Mouse (Mus musculus): ENCODE measurements at regions not wholly inside any gene's neighbourhood (a gene's known extent, or its start where the extent isn't known, plus 50 kb on each side); places are given as distances from the start of the nearest gene placed in this dataset.

- peaks cover 15% of the 10 kb centered on the region for H3K4me1 ChIP-seq (ENCODE audit: control insufficient read depth, insufficient read depth, low read length)
Measured at GRCm38 (mm10) chr13:99090361-99090760, 94.3 kb upstream of the Zfp366 start.

GRCm38 (mm10) chr13:99088285-99088684 lies 96.3 kb upstream of the Zfp366 start:
- no peak for TF ChIP-seq POLR2A (IDR thresholded peaks at IDR 0.05; ENCODE audit: low read depth, low read length)
- no peak for TF ChIP-seq CTCF (IDR thresholded peaks at IDR 0.05; ENCODE audit: borderline replicate concordance, insufficient read depth, low read length)
- Histone ChIP-seq H3K4me1 (ENCODE audit: control insufficient read depth, insufficient read depth, low read length) (peaks cover 11% of the 10 kb centered on the region), H3K27ac (ENCODE audit: insufficient read depth, low read length) (no peak overlapping the region), H3K4me3 (ENCODE audit: insufficient read depth, low read length) (no peak overlapping the region)

More at GRCm38 (mm10) chr13:99090361-99090760, 94.3 kb upstream of the Zfp366 start:
- Histone ChIP-seq H3K27ac (ENCODE audit: insufficient read depth, low read length) (no peak overlapping the region), H3K4me3 (ENCODE audit: insufficient read depth, low read length) (no peak overlapping the region)
- no peak for TF ChIP-seq CTCF (IDR thresholded peaks at IDR 0.05; ENCODE audit: borderline replicate concordance, insufficient read depth, low read length)
- TF ChIP-seq POLR2A (IDR thresholded peaks at IDR 0.05; ENCODE audit: low read depth, low read length), result no peak

- no peak overlapping the region for H3K27ac ChIP-seq (ENCODE audit: insufficient read depth, low read length)
- no peaks in the 10 kb centered on the region for H3K4me1 ChIP-seq (ENCODE audit: control insufficient read depth, insufficient read depth, low read length)
- H3K4me3 ChIP-seq (ENCODE audit: insufficient read depth, low read length), result no peak overlapping the region
- TF ChIP-seq CTCF (IDR thresholded peaks at IDR 0.05; ENCODE audit: borderline replicate concordance, insufficient read depth, low read length) (no peak), POLR2A (IDR thresholded peaks at IDR 0.05; ENCODE audit: low read depth, low read length) (no peak)
Measured at GRCm38 (mm10) chr13:99079331-99079761, 95.0 kb upstream of the 1700024P04Rik start.

- H3K27ac ChIP-seq (ENCODE audit: insufficient read depth, low read length), result no peak overlapping the region
- no peak overlapping the region for H3K4me3 ChIP-seq (ENCODE audit: insufficient read depth, low read length)
- TF ChIP-seq CTCF (IDR thresholded peaks at IDR 0.05; ENCODE audit: borderline replicate concordance, insufficient read depth, low read length), result no peak
- TF ChIP-seq POLR2A (IDR thresholded peaks at IDR 0.05; ENCODE audit: low read depth, low read length), result no peak
- no peaks in the 10 kb centered on the region for H3K4me1 ChIP-seq (ENCODE audit: control insufficient read depth, insufficient read depth, low read length)
Measured at GRCm38 (mm10) chr13:99078643-99079042, 94.3 kb upstream of the 1700024P04Rik start.

GRCm38 (mm10) chr13:99077039-99077749 lies 92.8 kb upstream of the 1700024P04Rik start:
- TF ChIP-seq POLR2A (IDR thresholded peaks at IDR 0.05; ENCODE audit: low read depth, low read length) (no peak), CTCF (IDR thresholded peaks at IDR 0.05; ENCODE audit: borderline replicate concordance, insufficient read depth, low read length) (no peak)
- H3K4me1 ChIP-seq (ENCODE audit: control insufficient read depth, insufficient read depth, low read length), result peaks cover 1% of the 10 kb centered on the region; the same call in 1 of the 2 replicates
- H3K4me3 ChIP-seq (ENCODE audit: insufficient read depth, low read length), result no peak overlapping the region
- no peak overlapping the region for H3K27ac ChIP-seq (ENCODE audit: insufficient read depth, low read length)

- TF ChIP-seq CTCF (IDR thresholded peaks at IDR 0.05; ENCODE audit: borderline replicate concordance, insufficient read depth, low read length) (no peak), POLR2A (IDR thresholded peaks at IDR 0.05; ENCODE audit: low read depth, low read length) (no peak)
- H3K27ac ChIP-seq (ENCODE audit: insufficient read depth, low read length), result no peak overlapping the region
- H3K4me1 ChIP-seq (ENCODE audit: control insufficient read depth, insufficient read depth, low read length), result peaks cover 9% of the 10 kb centered on the region
- H3K4me3 ChIP-seq (ENCODE audit: insufficient read depth, low read length), result no peak overlapping the region
Measured at GRCm38 (mm10) chr13:99075467-99075866, 91.1 kb upstream of the 1700024P04Rik start.

- peak overlapping the region; percentile 2; the same call in 1 of the 2 replicates for H3K27ac ChIP-seq (ENCODE audit: insufficient read depth, low read length)
- H3K4me1 ChIP-seq (ENCODE audit: control insufficient read depth, insufficient read depth, low read length), result peaks cover 13% of the 10 kb centered on the region
- TF ChIP-seq CTCF (IDR thresholded peaks at IDR 0.05; ENCODE audit: borderline replicate concordance, insufficient read depth, low read length) (no peak), POLR2A (IDR thresholded peaks at IDR 0.05; ENCODE audit: low read depth, low read length) (no peak)
- no peak overlapping the region for H3K4me3 ChIP-seq (ENCODE audit: insufficient read depth, low read length)
Measured at GRCm38 (mm10) chr13:99071821-99072414, 87.6 kb upstream of the 1700024P04Rik start.

GRCm38 (mm10) chr13:99071413-99071812 lies 87.0 kb upstream of the 1700024P04Rik start:
- Histone ChIP-seq H3K4me1 (ENCODE audit: control insufficient read depth, insufficient read depth, low read length) (peaks cover 13% of the 10 kb centered on the region), H3K4me3 (ENCODE audit: insufficient read depth, low read length) (no peak overlapping the region), H3K27ac (ENCODE audit: insufficient read depth, low read length) (peak overlapping the region; percentile 2; the same call in 1 of the 2 replicates)
- no peak for TF ChIP-seq POLR2A (IDR thresholded peaks at IDR 0.05; ENCODE audit: low read depth, low read length)
- TF ChIP-seq CTCF (IDR thresholded peaks at IDR 0.05; ENCODE audit: borderline replicate concordance, insufficient read depth, low read length), result no peak

GRCm38 (mm10) chr13:99069767-99070166 lies 85.4 kb upstream of the 1700024P04Rik start:
- no peak for TF ChIP-seq CTCF (IDR thresholded peaks at IDR 0.05; ENCODE audit: borderline replicate concordance, insufficient read depth, low read length)
- H3K27ac ChIP-seq (ENCODE audit: insufficient read depth, low read length), result no peak overlapping the region
- H3K4me3 ChIP-seq (ENCODE audit: insufficient read depth, low read length), result no peak overlapping the region
- H3K4me1 ChIP-seq (ENCODE audit: control insufficient read depth, insufficient read depth, low read length), result peaks cover 13% of the 10 kb centered on the region

- peak overlapping the region; percentile 30 for H3K27ac ChIP-seq (ENCODE audit: insufficient read depth, low read length)
- H3K4me1 ChIP-seq (ENCODE audit: control insufficient read depth, insufficient read depth, low read length), result peaks cover 17% of the 10 kb centered on the region
- no peak overlapping the region for H3K4me3 ChIP-seq (ENCODE audit: insufficient read depth, low read length)
- no peak for TF ChIP-seq POLR2A (IDR thresholded peaks at IDR 0.05; ENCODE audit: low read depth, low read length)
- no peak for TF ChIP-seq CTCF (IDR thresholded peaks at IDR 0.05; ENCODE audit: borderline replicate concordance, insufficient read depth, low read length)
Measured at GRCm38 (mm10) chr13:99067504-99067903, 83.1 kb upstream of the 1700024P04Rik start.

Data from embryonic fibroblast, embryonic 13.5 days (primary cell).